Mouse (Mus musculus): ENCODE measurements at regions not wholly inside any gene's neighbourhood (a gene's known extent, or its start where the extent isn't known, plus 50 kb on each side); places are given as distances from the start of the nearest gene placed in this dataset.

DNA sequence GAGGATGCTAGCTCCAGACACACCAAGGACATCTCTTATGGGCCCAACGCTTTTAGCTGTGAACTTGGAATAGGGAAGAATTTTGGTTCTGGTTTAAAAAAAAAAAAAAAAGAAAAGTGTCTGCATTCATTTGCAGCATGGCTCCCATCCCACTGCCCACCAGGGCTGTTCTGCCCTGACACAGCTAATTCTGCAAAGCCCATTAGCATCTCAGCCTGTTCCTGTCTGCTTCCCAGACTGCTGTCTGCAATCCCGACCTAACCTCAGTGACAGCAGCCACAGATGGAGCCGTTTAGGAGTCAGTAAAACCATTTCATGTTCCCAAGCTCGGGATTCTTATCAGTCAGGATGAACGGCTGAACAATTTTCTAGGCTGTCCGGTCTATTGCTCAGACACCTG is 537.8 kb downstream of the Grin2a start:
- Histone ChIP-seq H3K4me3 (no peak overlapping the region), H3K36me3 (ENCODE audit: control insufficient read depth, insufficient read depth) (no peaks in the 10 kb centered on the region), H3K4me2 (ENCODE audit: low read depth) (no peak overlapping the region), H3K79me2 (ENCODE audit: control insufficient read depth, insufficient read depth) (no peaks in the 10 kb centered on the region), H3K27me3 (ENCODE audit: control insufficient read depth, insufficient read depth, insufficient read length) (no peaks in the 10 kb centered on the region), H3ac (ENCODE audit: control insufficient read depth, insufficient read length) (no peak overlapping the region)
- no peak for TF ChIP-seq POLR2AphosphoS2 (IDR thresholded peaks at IDR 0.05; ENCODE audit: insufficient read length, low read depth)
- TF ChIP-seq POLR2A (IDR thresholded peaks at IDR 0.05; ENCODE audit: insufficient read length, low read depth) = no peak
- TF ChIP-seq MAX (IDR thresholded peaks at IDR 0.05; ENCODE audit: low read depth) = no peak
- TF ChIP-seq CEBPB (IDR thresholded peaks at IDR 0.05; ENCODE audit: insufficient read depth, poor library complexity, severe bottlenecking) = no peak
- TF ChIP-seq TCF12 (IDR thresholded peaks at IDR 0.05; ENCODE audit: insufficient read depth, poor library complexity, severe bottlenecking) = no peak
- TF ChIP-seq TCF3 (IDR thresholded peaks at IDR 0.05; ENCODE audit: insufficient read length, low read depth) = no peak
- TF ChIP-seq MYOG (IDR thresholded peaks at IDR 0.05; ENCODE audit: control insufficient read depth in 1 of 3, insufficient read depth in 1 of 3, insufficient read length in 2 of 3, low read depth in 2 of 3) = no peak
- no peak for TF ChIP-seq SRF (IDR thresholded peaks at IDR 0.05; ENCODE audit: control insufficient read depth, insufficient read length, low read depth)
- TF ChIP-seq E2F4 (IDR thresholded peaks at IDR 0.05; ENCODE audit: insufficient read depth) = no peak
- no peak for TF ChIP-seq MYOD1 (IDR thresholded peaks at IDR 0.05; ENCODE audit: control insufficient read depth in 1 of 3, insufficient read length in 2 of 3, low read depth in 2 of 3)
- no peak for TF ChIP-seq USF1 (IDR thresholded peaks at IDR 0.05; ENCODE audit: low read depth)
- TF ChIP-seq REST (IDR thresholded peaks at IDR 0.05; ENCODE audit: insufficient read depth, insufficient read length) = no peak

- Histone ChIP-seq H3K79me2 (ENCODE audit: control insufficient read depth, insufficient read depth) (no peaks in the 10 kb centered on the region), H3K4me3 (no peak overlapping the region), H3ac (ENCODE audit: control insufficient read depth, insufficient read length) (no peak overlapping the region)
Measured at GRCm38 (mm10) chr16:9462497-9462896, 532.9 kb downstream of the Grin2a start.

DNA sequence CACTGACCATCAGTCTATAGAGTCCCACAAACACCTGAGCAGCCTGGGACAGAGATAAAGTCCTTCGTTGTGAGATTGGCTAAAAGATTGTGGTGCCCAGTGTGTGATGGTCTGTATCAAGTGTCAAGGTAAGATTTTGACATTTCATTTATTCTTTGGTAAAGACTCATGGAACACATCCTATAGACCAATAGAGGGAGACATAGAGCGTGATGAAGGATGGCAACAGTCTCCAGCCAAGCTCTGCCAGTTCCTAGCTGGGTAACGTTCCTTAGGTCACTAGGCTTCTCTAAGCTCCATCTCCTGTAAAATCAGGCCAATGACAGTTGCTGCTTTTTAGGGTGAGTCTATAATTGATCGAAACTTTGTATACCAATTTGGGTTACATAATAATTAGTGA is 526.0 kb downstream of the Grin2a start:
- H3K27me3 ChIP-seq (ENCODE audit: control insufficient read depth, insufficient read depth, insufficient read length) = no peaks in the 10 kb centered on the region
- H3K36me3 ChIP-seq (ENCODE audit: control insufficient read depth, insufficient read depth) = no peaks in the 10 kb centered on the region
- H3K4me3 ChIP-seq = no peak overlapping the region
- no peak overlapping the region for H3K4me2 ChIP-seq (ENCODE audit: low read depth)
- TF ChIP-seq MAX (IDR thresholded peaks at IDR 0.05; ENCODE audit: low read depth) (no peak), CEBPB (IDR thresholded peaks at IDR 0.05; ENCODE audit: insufficient read depth, poor library complexity, severe bottlenecking) (no peak), SRF (IDR thresholded peaks at IDR 0.05; ENCODE audit: control insufficient read depth, insufficient read length, low read depth) (no peak), TCF12 (IDR thresholded peaks at IDR 0.05; ENCODE audit: insufficient read depth, poor library complexity, severe bottlenecking) (no peak), REST (IDR thresholded peaks at IDR 0.05; ENCODE audit: insufficient read depth, insufficient read length) (no peak), MYOG (IDR thresholded peaks at IDR 0.05; ENCODE audit: control insufficient read depth in 1 of 3, insufficient read depth in 1 of 3, insufficient read length in 2 of 3, low read depth in 2 of 3) (no peak), POLR2A (IDR thresholded peaks at IDR 0.05; ENCODE audit: insufficient read length, low read depth) (no peak), POLR2AphosphoS2 (IDR thresholded peaks at IDR 0.05; ENCODE audit: insufficient read length, low read depth) (no peak), E2F4 (IDR thresholded peaks at IDR 0.05; ENCODE audit: insufficient read depth) (no peak)
- no peaks in the 10 kb centered on the region for H3K79me2 ChIP-seq (ENCODE audit: control insufficient read depth, insufficient read depth)
- no peak overlapping the region for H3ac ChIP-seq (ENCODE audit: control insufficient read depth, insufficient read length)

More at GRCm38 (mm10) chr16:9462497-9462896, 532.9 kb downstream of the Grin2a start:
- Histone ChIP-seq H3K27me3 (ENCODE audit: control insufficient read depth, insufficient read depth, insufficient read length) (no peaks in the 10 kb centered on the region), H3K36me3 (ENCODE audit: control insufficient read depth, insufficient read depth) (no peaks in the 10 kb centered on the region), H3K4me2 (ENCODE audit: low read depth) (no peak overlapping the region)
- TF ChIP-seq POLR2A (IDR thresholded peaks at IDR 0.05; ENCODE audit: insufficient read length, low read depth) (no peak), SRF (IDR thresholded peaks at IDR 0.05; ENCODE audit: control insufficient read depth, insufficient read length, low read depth) (no peak), REST (IDR thresholded peaks at IDR 0.05; ENCODE audit: insufficient read depth, insufficient read length) (no peak), MAX (IDR thresholded peaks at IDR 0.05; ENCODE audit: low read depth) (no peak), TCF12 (IDR thresholded peaks at IDR 0.05; ENCODE audit: insufficient read depth, poor library complexity, severe bottlenecking) (no peak), MYOD1 (IDR thresholded peaks at IDR 0.05; ENCODE audit: control insufficient read depth in 1 of 3, insufficient read length in 2 of 3, low read depth in 2 of 3) (no peak), USF1 (IDR thresholded peaks at IDR 0.05; ENCODE audit: low read depth) (no peak), E2F4 (IDR thresholded peaks at IDR 0.05; ENCODE audit: insufficient read depth) (no peak), POLR2AphosphoS2 (IDR thresholded peaks at IDR 0.05; ENCODE audit: insufficient read length, low read depth) (no peak), TCF3 (IDR thresholded peaks at IDR 0.05; ENCODE audit: insufficient read length, low read depth) (no peak), CEBPB (IDR thresholded peaks at IDR 0.05; ENCODE audit: insufficient read depth, poor library complexity, severe bottlenecking) (no peak), MYOG (IDR thresholded peaks at IDR 0.05; ENCODE audit: control insufficient read depth in 1 of 3, insufficient read depth in 1 of 3, insufficient read length in 2 of 3, low read depth in 2 of 3) (no peak)

GRCm38 (mm10) chr16:9485291-9485690 is 510.1 kb downstream of the Grin2a start:
- no peak for TF ChIP-seq MYOD1 (IDR thresholded peaks at IDR 0.05; ENCODE audit: control insufficient read depth in 1 of 3, insufficient read length in 2 of 3, low read depth in 2 of 3)
- Histone ChIP-seq H3K79me2 (ENCODE audit: control insufficient read depth, insufficient read depth) (no peaks in the 10 kb centered on the region), H3K4me3 (no peak overlapping the region), H3ac (ENCODE audit: control insufficient read depth, insufficient read length) (no peak overlapping the region), H3K4me2 (ENCODE audit: low read depth) (no peak overlapping the region), H3K36me3 (ENCODE audit: control insufficient read depth, insufficient read depth) (no peaks in the 10 kb centered on the region), H3K27me3 (ENCODE audit: control insufficient read depth, insufficient read depth, insufficient read length) (no peaks in the 10 kb centered on the region)

DNA sequence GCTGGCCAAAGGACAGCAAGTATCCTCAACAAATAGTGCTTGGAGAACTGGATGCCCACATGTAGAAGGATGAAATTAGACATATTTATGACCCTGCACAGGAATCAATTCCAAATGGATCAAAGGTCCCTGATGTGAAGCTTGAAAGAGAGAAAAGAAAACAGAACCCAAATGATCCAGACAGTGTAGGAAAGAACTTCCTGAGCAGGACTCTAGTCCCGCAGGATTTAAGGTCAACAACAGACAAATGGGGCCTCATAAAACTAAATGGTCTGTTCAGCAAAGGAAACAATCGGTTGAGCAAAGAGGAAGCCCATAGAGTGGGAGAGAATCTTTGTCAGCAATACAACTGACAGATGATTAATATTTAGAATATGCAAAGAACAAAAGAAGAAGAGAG is 497.1 kb downstream of the Grin2a start:
- Histone ChIP-seq H3K36me3 (ENCODE audit: control insufficient read depth, insufficient read depth) (no peaks in the 10 kb centered on the region), H3K4me3 (no peak overlapping the region), H3K79me2 (ENCODE audit: control insufficient read depth, insufficient read depth) (no peaks in the 10 kb centered on the region), H3K4me2 (ENCODE audit: low read depth) (no peak overlapping the region), H3ac (ENCODE audit: control insufficient read depth, insufficient read length) (no peak overlapping the region), H3K27me3 (ENCODE audit: control insufficient read depth, insufficient read depth, insufficient read length) (no peaks in the 10 kb centered on the region)
- TF ChIP-seq MAX (IDR thresholded peaks at IDR 0.05; ENCODE audit: low read depth) = no peak
- TF ChIP-seq POLR2A (IDR thresholded peaks at IDR 0.05; ENCODE audit: insufficient read length, low read depth) = no peak
- TF ChIP-seq TCF12 (IDR thresholded peaks at IDR 0.05; ENCODE audit: insufficient read depth, poor library complexity, severe bottlenecking) = no peak
- TF ChIP-seq MYOD1 (IDR thresholded peaks at IDR 0.05; ENCODE audit: control insufficient read depth in 1 of 3, insufficient read length in 2 of 3, low read depth in 2 of 3) = no peak
- no peak for TF ChIP-seq USF1 (IDR thresholded peaks at IDR 0.05; ENCODE audit: low read depth)
- no peak for TF ChIP-seq REST (IDR thresholded peaks at IDR 0.05; ENCODE audit: insufficient read depth, insufficient read length)
- no peak for TF ChIP-seq E2F4 (IDR thresholded peaks at IDR 0.05; ENCODE audit: insufficient read depth)
- TF ChIP-seq TCF3 (IDR thresholded peaks at IDR 0.05; ENCODE audit: insufficient read length, low read depth) = no peak
- no peak for TF ChIP-seq CEBPB (IDR thresholded peaks at IDR 0.05; ENCODE audit: insufficient read depth, poor library complexity, severe bottlenecking)
- no peak for TF ChIP-seq POLR2AphosphoS2 (IDR thresholded peaks at IDR 0.05; ENCODE audit: insufficient read length, low read depth)
- TF ChIP-seq MYOG (IDR thresholded peaks at IDR 0.05; ENCODE audit: control insufficient read depth in 1 of 3, insufficient read depth in 1 of 3, insufficient read length in 2 of 3, low read depth in 2 of 3) = no peak
- no peak for TF ChIP-seq SRF (IDR thresholded peaks at IDR 0.05; ENCODE audit: control insufficient read depth, insufficient read length, low read depth)

All from myocyte (in vitro differentiated cells).